Mouse (Mus musculus) thymus, postnatal 0 days (tissue): ENCODE measurements around the gene Ikzf3. TPM values are rescaled to one million over a fixed set of nuclear protein-coding genes. Genes with fewer than 3 reads are reported as not detected.

Experiments
- DNase-seq: peaks from one replicate; pipeline ENCODE4 v3.0.0-alpha.2; 2015; ENCODE audit warnings: low spot score
- polyA plus RNA-seq: library from polyadenylated mRNA; unstranded; fragments of >200 nt; fragmentation: Nextera tagmentation; extraction: Ambion mirVana; gene quantifications from 2 replicates; pipeline ENCODE4 v1.2.1, GENCODE M21; 2015

Ikzf3 gene
- 42.6 and 59.5 TPM in 2 replicates for polyA plus RNA-seq

- peak; percentile 84 for DNase-seq
Observed at GRCm38 (mm10) chr11:98545711-98546231, at the start of gene Ikzf3. Gene Ikzf3 (minus strand): TSS chr11:98546031.

GRCm38 (mm10) chr11:98595473-98595872 lies 49.6 kb upstream of the Ikzf3 start:
- DNase-seq = no peak

- DNase-seq = peak; percentile 58
Observed at GRCm38 (mm10) chr11:98595021-98595420, 49.2 kb upstream of the Ikzf3 start.

- DNase-seq = no peak
Observed at GRCm38 (mm10) chr11:98590548-98591445, 45.0 kb upstream of the Ikzf3 start.

- DNase-seq = no peak
Observed at GRCm38 (mm10) chr11:98589306-98589705, 43.5 kb upstream of the Ikzf3 start.

GRCm38 (mm10) chr11:98588833-98589281 lies 43.0 kb upstream of the Ikzf3 start:
- DNase-seq = no peak

- peak; percentile 58 for DNase-seq
Observed at GRCm38 (mm10) chr11:98587684-98588546, 42.1 kb upstream of the Ikzf3 start.

- DNase-seq = peak; percentile 96
Observed at GRCm38 (mm10) chr11:98586892-98587563, 41.2 kb upstream of the Ikzf3 start, which contains the start of gene Ormdl3. Gene Ormdl3 (minus strand): TSS chr11:98587368.

GRCm38 (mm10) chr11:98586087-98586891 lies 40.5 kb upstream of the Ikzf3 start:
- no peak for DNase-seq

GRCm38 (mm10) chr11:98584629-98585177 lies 38.9 kb upstream of the Ikzf3 start:
- no peak for DNase-seq

- no peak for DNase-seq
Observed at GRCm38 (mm10) chr11:98584146-98584545, 38.3 kb upstream of the Ikzf3 start.

- peak; percentile 41 for DNase-seq
Observed at GRCm38 (mm10) chr11:98583571-98583970, 37.7 kb upstream of the Ikzf3 start.

- DNase-seq = no peak
Observed at GRCm38 (mm10) chr11:98583265-98583552, 37.4 kb upstream of the Ikzf3 start.

- no peak for DNase-seq
Observed at GRCm38 (mm10) chr11:98582551-98583264, 36.9 kb upstream of the Ikzf3 start.

GRCm38 (mm10) chr11:98582030-98582388 lies 36.2 kb upstream of the Ikzf3 start:
- no peak for DNase-seq

- no peak for DNase-seq
Observed at GRCm38 (mm10) chr11:98581286-98582029, 35.6 kb upstream of the Ikzf3 start.

- DNase-seq = no peak
Observed at GRCm38 (mm10) chr11:98580301-98581121, 34.7 kb upstream of the Ikzf3 start.

- DNase-seq = no peak
Observed at GRCm38 (mm10) chr11:98577776-98578175, 31.9 kb upstream of the Ikzf3 start.
